Mouse (Mus musculus) cerebellum, adult 18-20 months (tissue): ENCODE data around the gene H3f3b.

Experiments
- DNase-seq, 2 experiments: peaks; one replicate each; pipeline ENCODE4 v3.0.0; 2021

Gene H3f3b

GRCm38 (mm10) chr11:115999538-116000143 is 28.1 kb downstream of the H3f3b start:
- peak; percentile 80 to 88 for DNase-seq

GRCm38 (mm10) chr11:115999027-115999426 is 28.7 kb downstream of the H3f3b start:
- DNase-seq = no peak

- peak in 1 of 2 experiments; percentile 49 for DNase-seq
Observed at GRCm38 (mm10) chr11:115997662-115998061, 30.1 kb downstream of the H3f3b start.

- no peak for DNase-seq
Observed at GRCm38 (mm10) chr11:115997047-115997446, 30.7 kb downstream of the H3f3b start.

GRCm38 (mm10) chr11:115995256-115995655 is 32.5 kb downstream of the H3f3b start:
- no peak for DNase-seq

- DNase-seq = no peak
Observed at GRCm38 (mm10) chr11:115992098-115992497, 35.7 kb downstream of the H3f3b start.

GRCm38 (mm10) chr11:115989686-115990085 is 38.1 kb downstream of the H3f3b start:
- no peak for DNase-seq

GRCm38 (mm10) chr11:115983291-115983690 is 44.5 kb downstream of the H3f3b start:
- DNase-seq = no peak

- DNase-seq = peak; percentile 49 to 51
Observed at GRCm38 (mm10) chr11:115982472-115982871, 45.3 kb downstream of the H3f3b start.

- no peak for DNase-seq
Observed at GRCm38 (mm10) chr11:115975544-115975943, 52.2 kb downstream of the H3f3b start.

- DNase-seq = no peak
Observed at GRCm38 (mm10) chr11:115975083-115975420, 52.7 kb downstream of the H3f3b start.

- DNase-seq = peak; percentile 35 to 44
Observed at GRCm38 (mm10) chr11:115974309-115975082, 53.3 kb downstream of the H3f3b start, which contains the start of gene Itgb4. Gene Itgb4, plus strand, starts transcription at chr11:115974709.
